Mouse (Mus musculus): ENCODE measurements around the gene Mdm2.
"Not testable (repeated sequence)": the region's sequence is repeated elsewhere in the genome, so short reads cannot be mapped to it uniquely, and the experiment has no call there.

Gene Mdm2

GRCm38 (mm10) chr10:117748276-117749049 is 37.9 kb upstream of the Mdm2 start:
- peak; percentile 70 to 85 for DNase-seq

- peak in 1 of 2 experiments; percentile 42 for DNase-seq
Observed at GRCm38 (mm10) chr10:117747711-117748110, 37.2 kb upstream of the Mdm2 start.

- DNase-seq: peak; percentile 95 to 98
Observed at GRCm38 (mm10) chr10:117746297-117746883, 35.8 kb upstream of the Mdm2 start, which contains the start of gene Slc35e3. Gene Slc35e3 (minus strand): TSS chr10:117746365.

GRCm38 (mm10) chr10:117745570-117746296 is 35.2 kb upstream of the Mdm2 start:
- DNase-seq: peak in 1 of 2 experiments; percentile 40

GRCm38 (mm10) chr10:117743917-117744316 is 33.4 kb upstream of the Mdm2 start:
- DNase-seq: no peak

- DNase-seq: no peak
Observed at GRCm38 (mm10) chr10:117743182-117743581, 32.6 kb upstream of the Mdm2 start.

- no peak for DNase-seq
Observed at GRCm38 (mm10) chr10:117742618-117743017, 32.1 kb upstream of the Mdm2 start.

- DNase-seq: no peak
Observed at GRCm38 (mm10) chr10:117741698-117742475, 31.3 kb upstream of the Mdm2 start.

GRCm38 (mm10) chr10:117740921-117741320 is 30.4 kb upstream of the Mdm2 start:
- no peak for DNase-seq

- no peak for DNase-seq
Observed at GRCm38 (mm10) chr10:117740171-117740570, 29.6 kb upstream of the Mdm2 start.

- DNase-seq: no peak
Observed at GRCm38 (mm10) chr10:117739648-117739948, 29.0 kb upstream of the Mdm2 start.

- DNase-seq: no peak
Observed at GRCm38 (mm10) chr10:117738928-117739647, 28.5 kb upstream of the Mdm2 start.

- no peak for DNase-seq
Observed at GRCm38 (mm10) chr10:117738140-117738921, 27.8 kb upstream of the Mdm2 start.

GRCm38 (mm10) chr10:117737498-117737897 is 26.9 kb upstream of the Mdm2 start:
- DNase-seq: not testable (repeated sequence)

GRCm38 (mm10) chr10:117737075-117737474 is 26.5 kb upstream of the Mdm2 start:
- peak; percentile 54 for DNase-seq

GRCm38 (mm10) chr10:117736573-117736972 is 26.0 kb upstream of the Mdm2 start:
- DNase-seq: no peak

GRCm38 (mm10) chr10:117735396-117735795 is 24.8 kb upstream of the Mdm2 start:
- DNase-seq: not testable (repeated sequence)

- DNase-seq: peak in 1 of 2 experiments; percentile 57
Observed at GRCm38 (mm10) chr10:117734104-117734852, 23.7 kb upstream of the Mdm2 start.

- DNase-seq: not testable (repeated sequence)
Observed at GRCm38 (mm10) chr10:117733626-117734025, 23.1 kb upstream of the Mdm2 start.

GRCm38 (mm10) chr10:117732962-117733592 is 22.5 kb upstream of the Mdm2 start:
- no peak for DNase-seq

All from kidney, postnatal 36 days (tissue).